Mouse (Mus musculus) liver, embryonic 11.5 days (tissue): Measurements from ENCODE around the gene Sdhb. TPM values are rescaled to one million over a fixed set of nuclear protein-coding genes. Genes with fewer than 3 reads are reported as not detected.

Experiments
- ATAC-seq: fragments of 200-750 bp; cut with Nextera tagmentation; replicated peaks from 2 replicates; pipeline ENCODE4 v1.8.0; 2017; ENCODE audit warnings: moderate number of reproducible peaks, mild to moderate bottlenecking, moderate TSS enrichment, moderate library complexity; ENCODE audit not compliant: low FRiP score
- DNase-seq: peaks from one replicate; pipeline ENCODE4 v3.0.0-alpha.2; 2017; ENCODE audit warnings: low spot score
- H3K27ac ChIP-seq: fragments of 300-500 bp; sonication (generic); 2 replicates; pipeline ENCODE4 v1.5.1; 2014; ENCODE audit warnings: mild to moderate bottlenecking, low read depth, low read length, control low read depth
- H3K27me3 ChIP-seq: fragments of 300-500 bp; sonication (generic); replicated peaks from 2 replicates; pipeline ENCODE4 v1.6.1; 2014; ENCODE audit warnings: low read length, mixed read lengths; ENCODE audit not compliant: control insufficient read depth, insufficient read depth
- H3K36me3 ChIP-seq: fragments of 300-500 bp; sonication (generic); 2 replicates; pipeline ENCODE4 v1.6.1; 2014; ENCODE audit warnings: mild to moderate bottlenecking, low read length, moderate library complexity, mixed read lengths; ENCODE audit not compliant: control insufficient read depth, insufficient read depth
- H3K4me1 ChIP-seq: fragments of 300-500 bp; sonication (generic); replicated peaks from 2 replicates; pipeline ENCODE4 v1.6.1; 2014; ENCODE audit warnings: low read length, mixed read lengths; ENCODE audit not compliant: control insufficient read depth, insufficient read depth
- H3K4me2 ChIP-seq: fragments of 300-500 bp; sonication (generic); 2 replicates; pipeline ENCODE4 v1.6.1; 2014; ENCODE audit warnings: mild to moderate bottlenecking, control low read depth, moderate library complexity
- H3K4me3 ChIP-seq: fragments of 300-500 bp; sonication (generic); 2 replicates; pipeline ENCODE4 v1.5.1; 2014; ENCODE audit warnings: low read depth, low read length, control low read depth
- H3K9ac ChIP-seq: fragments of 300-500 bp; sonication (generic); 2 replicates; pipeline ENCODE4 v1.6.1; 2014; ENCODE audit warnings: low read depth, low read length, control low read depth
- H3K9me3 ChIP-seq: fragments of 300-500 bp; sonication (generic); 2 replicates; pipeline ENCODE4 v1.6.1; 2016; ENCODE audit warnings: low read length, inconsistent platforms, mixed read lengths; ENCODE audit not compliant: control insufficient read depth
- WGBS: fragments of 180-500 bp; shearing (Covaris S2); extraction: QIAGEN DNeasy Blood & Tissue Kit; methylation state at CpG from one replicate; pipeline ENCODE4 v1.1.7; 2014; 5-methylcytosine and 5-hydroxymethylcytosine counted together
- polyA plus RNA-seq: library from polyadenylated mRNA; unstranded; fragments of >200 nt; fragmentation: Nextera tagmentation; extraction: Ambion mirVana; gene quantifications from 2 replicates; pipeline ENCODE4 v1.2.1, GENCODE M21; 2014

Sdhb gene
- polyA plus RNA-seq, 1 experiment from 2014 or later, result 339 TPM

DNA sequence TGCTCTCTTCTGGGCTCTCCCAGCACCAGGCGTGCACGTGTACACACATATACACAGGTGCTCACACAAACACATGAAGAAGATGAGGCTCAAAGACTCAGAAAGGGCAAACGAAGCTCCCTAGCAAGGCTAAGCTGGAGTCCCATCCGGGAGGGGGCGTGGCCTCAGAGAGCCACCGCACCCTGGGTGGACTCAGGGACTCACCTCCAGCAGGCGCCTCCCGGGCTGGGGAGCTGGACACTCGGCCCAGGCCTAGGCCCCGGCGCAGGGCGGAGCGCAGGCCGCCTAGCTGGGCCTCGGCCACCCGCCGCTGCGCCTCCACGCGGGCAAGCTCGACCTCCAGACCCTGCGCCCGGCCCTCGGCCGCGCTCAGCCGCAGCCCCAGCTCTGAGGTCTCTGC, 64.0 kb downstream of the Sdhb start:
- Histone ChIP-seq H3K9me3 (no peaks in the 10 kb centered on the region), H3K4me3 (no peak overlapping the region), H3K4me1 (peaks cover 6% of the 10 kb centered on the region), H3K27me3 (no peaks in the 10 kb centered on the region), H3K4me2 (no peak overlapping the region), H3K9ac (no peak overlapping the region), H3K36me3 (peaks cover 4% of the 10 kb centered on the region; the same call in 1 of the 2 replicates), H3K27ac (no peak overlapping the region)
- DNase-seq (no peak), ATAC-seq (0 out of 2 replicates have a peak, but pooled peaks have one; percentile 33)
- WGBS, result 72% methylated on average over 25 of the region's 27 CpGs

Other genes starting within 250 kb of the Sdhb start
- gene Padi6, start 218.6 kb upstream of the Sdhb start, polyA plus RNA-seq, result not detected in 2 replicates
- gene Padi4, start 187.0 kb upstream of the Sdhb start, polyA plus RNA-seq, result 0.32 and 0.34 TPM in 2 replicates
- 0.56 and 0.96 TPM in 2 replicates for gene Padi3, start 150.6 kb upstream of the Sdhb start, polyA plus RNA-seq
- 0.06 and 0.11 TPM in 2 replicates for gene Padi1, start 115.4 kb upstream of the Sdhb start, polyA plus RNA-seq
- gene Padi2, start 54.9 kb upstream of the Sdhb start, polyA plus RNA-seq, result 2.4 and 2.8 TPM in 2 replicates
- gene Atp13a2, start 25.7 kb downstream of the Sdhb start, polyA plus RNA-seq, result 41.7 and 42.7 TPM in 2 replicates
- 107 and 128 TPM in 2 replicates for gene Mfap2, start 49.2 kb downstream of the Sdhb start, polyA plus RNA-seq
- 5.0 and 6.0 TPM in 2 replicates for gene Crocc, start 99.3 kb downstream of the Sdhb start, polyA plus RNA-seq
- gene Necap2, start 117.2 kb downstream of the Sdhb start, polyA plus RNA-seq, result 178 and 180 TPM in 2 replicates
- 0.19 TPM in 1 of 2 replicates, not detected in the other for gene Spata21, start 127.1 kb downstream of the Sdhb start, polyA plus RNA-seq
- 24.7 and 26.2 TPM in 2 replicates for gene Szrd1, start 178.6 kb downstream of the Sdhb start, polyA plus RNA-seq
- 26.0 and 28.7 TPM in 2 replicates for gene Fbxo42, start 186.7 kb downstream of the Sdhb start, polyA plus RNA-seq